Mouse (Mus musculus) left cerebral cortex, postnatal 4 days (tissue): ENCODE measurements around the gene Stag1. TPM values are rescaled to one million over a fixed set of nuclear protein-coding genes. Genes with fewer than 3 reads are reported as not detected.

Experiments used
- DNase-seq: peaks from one replicate; pipeline ENCODE4 v3.0.0-alpha.2; 2022
- intact Hi-C: fragments of 180-260 bp; cut with DNase I; formaldehyde crosslinking; loops from one replicate; pipeline ENCODE4 v1.15.1; 2025
- total RNA-seq, 2 experiments: library from RNA; stranded (reverse); gene quantifications; 2 replicates each; pipeline ENCODE4 v1.2.3; 2021

Gene Stag1
- total RNA-seq, 2 experiments from 2014 or later = 45.8 to 55.4 TPM

DNA sequence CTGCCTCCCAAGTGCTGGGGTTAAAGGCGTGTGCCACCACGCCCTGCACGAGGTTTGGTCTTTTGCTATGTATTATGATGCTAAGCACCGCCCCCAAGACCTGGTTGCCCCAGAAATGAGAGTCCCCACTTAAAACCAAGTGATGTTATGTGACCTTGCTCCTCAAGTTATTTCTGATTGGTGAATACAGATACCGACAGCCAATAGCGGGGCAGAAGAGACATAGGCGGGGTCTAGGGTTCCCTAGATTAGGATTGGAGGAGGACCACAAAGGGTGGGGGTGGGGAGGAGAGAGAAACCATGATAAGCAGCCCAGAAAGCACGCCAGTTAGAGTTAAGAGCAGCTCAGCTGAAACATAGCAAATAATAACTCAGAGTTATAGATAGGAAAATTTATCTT lies 405.2 kb downstream of the Stag1 start:
- no peak for DNase-seq
- intact Hi-C loops = no loop called here

DNA sequence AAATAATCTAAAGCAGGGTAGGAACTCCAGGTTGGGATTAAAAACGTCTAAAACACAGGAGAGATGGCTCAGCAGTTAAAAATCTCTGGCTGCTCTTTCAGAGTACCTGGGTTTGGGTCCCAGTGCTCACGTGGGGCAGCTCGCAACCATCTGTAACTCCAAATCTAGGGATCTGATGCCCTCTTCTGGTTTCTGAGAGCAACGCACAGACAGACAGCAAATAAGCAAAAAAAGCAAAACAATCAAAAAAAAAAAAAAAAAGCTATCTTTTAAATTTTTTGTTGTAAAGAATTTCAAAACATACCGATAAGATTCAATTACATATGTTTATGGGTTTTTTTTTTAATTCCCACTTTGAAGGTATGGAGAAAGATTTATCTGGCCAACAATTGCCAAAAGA lies 405.7 kb downstream of the Stag1 start:
- intact Hi-C loops = no loop called here
- no peak for DNase-seq

DNA sequence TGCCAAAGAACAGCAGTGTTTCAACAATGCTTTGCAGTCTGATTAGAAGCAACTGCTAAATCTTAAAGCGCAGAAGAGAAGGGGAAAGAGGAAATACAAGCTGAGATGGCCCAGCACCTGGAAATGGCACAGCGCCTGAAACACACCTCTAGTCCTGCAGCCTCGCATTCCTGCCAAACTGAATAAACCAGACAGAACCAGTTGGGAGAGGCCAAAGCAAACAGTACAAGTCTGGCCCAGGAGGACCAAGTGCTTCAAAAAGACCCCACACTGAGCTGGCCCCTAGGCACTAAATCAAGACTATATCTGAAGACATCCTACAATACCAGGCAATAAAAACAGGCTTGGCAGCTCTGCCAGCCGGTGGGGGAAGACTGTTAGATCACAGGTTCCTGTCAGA lies 408.3 kb downstream of the Stag1 start:
- no peak for DNase-seq
- intact Hi-C loops = no loop called here

Other genes with a start within 250 kb of the Stag1 start
- gene Il20rb, start 111.0 kb upstream of the Stag1 start, total RNA-seq = 1 to 10 TPM; 1.0 to 1.3 TPM
- 10 to 100 TPM; 20.5 to 25.8 TPM for gene Nck1, start 51.7 kb upstream of the Stag1 start, total RNA-seq
- gene Slc35g2, start 26.7 kb upstream of the Stag1 start, total RNA-seq = 1 to 10 TPM; 4.3 to 6.2 TPM